Mouse (Mus musculus): Measurements from ENCODE around the gene Gm14137.

DNA sequence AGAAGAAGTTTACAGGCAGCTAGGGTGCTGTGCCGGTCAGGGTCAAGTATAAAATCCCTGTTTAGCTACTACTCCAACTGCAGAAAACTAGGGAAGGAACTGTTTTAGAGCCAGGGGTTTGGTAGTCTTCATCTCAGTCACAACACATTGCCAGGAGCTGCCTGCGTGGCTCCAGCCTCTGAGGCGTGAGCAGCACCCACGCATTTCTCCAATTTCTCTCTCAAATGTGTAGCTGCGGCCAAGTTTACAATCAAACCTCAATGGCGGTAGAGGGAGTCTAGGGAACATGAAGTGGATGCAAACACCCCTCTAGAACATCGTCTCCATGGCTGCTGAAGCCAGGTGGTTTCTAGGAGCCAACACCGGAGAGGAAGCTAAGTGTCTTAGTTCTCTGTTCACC is 26.5 kb upstream of the Gm14137 start:
- TF ChIP-seq CTCF (IDR thresholded peaks at IDR 0.05; ENCODE audit: low read depth, low read length), result no peak
- no peak for TF ChIP-seq POLR2A (IDR thresholded peaks at IDR 0.05; ENCODE audit: borderline replicate concordance, low read depth, low read length)
